Mouse (Mus musculus) layer of hippocampus, adult 2 months (tissue): ENCODE results near the gene Gm45021. TPM values are rescaled to one million over a fixed set of nuclear protein-coding genes. Genes with fewer than 3 reads are reported as not detected.

Source experiments
- DNase-seq, 2 experiments: peaks; one replicate each; pipeline ENCODE4 v3.0.0; 2022; ENCODE audit warnings: low spot score in 2 of 2
- H3K27ac ChIP-seq: fragments of 200-600 bp; 2 replicates; pipeline ENCODE4 v1.8.1; 2022
- H3K4me3 ChIP-seq: fragments of 200-600 bp; 2 replicates; pipeline ENCODE4 v1.8.1; 2022; ENCODE audit warnings: mild to moderate bottlenecking
- CTCF ChIP-seq: fragments of 200-600 bp; conservative IDR thresholded peaks from 2 replicates; pipeline ENCODE4 v1.8.1; 2022; ENCODE audit warnings: antibody characterized with exemption, mild to moderate bottlenecking, moderate library complexity
- total RNA-seq, 2 experiments: library from RNA; stranded (reverse); gene quantifications; 2 replicates each; pipeline ENCODE4 v1.2.3; 2021

Gm45021 gene
- total RNA-seq, 2 experiments from 2014 or later = not detected

DNA sequence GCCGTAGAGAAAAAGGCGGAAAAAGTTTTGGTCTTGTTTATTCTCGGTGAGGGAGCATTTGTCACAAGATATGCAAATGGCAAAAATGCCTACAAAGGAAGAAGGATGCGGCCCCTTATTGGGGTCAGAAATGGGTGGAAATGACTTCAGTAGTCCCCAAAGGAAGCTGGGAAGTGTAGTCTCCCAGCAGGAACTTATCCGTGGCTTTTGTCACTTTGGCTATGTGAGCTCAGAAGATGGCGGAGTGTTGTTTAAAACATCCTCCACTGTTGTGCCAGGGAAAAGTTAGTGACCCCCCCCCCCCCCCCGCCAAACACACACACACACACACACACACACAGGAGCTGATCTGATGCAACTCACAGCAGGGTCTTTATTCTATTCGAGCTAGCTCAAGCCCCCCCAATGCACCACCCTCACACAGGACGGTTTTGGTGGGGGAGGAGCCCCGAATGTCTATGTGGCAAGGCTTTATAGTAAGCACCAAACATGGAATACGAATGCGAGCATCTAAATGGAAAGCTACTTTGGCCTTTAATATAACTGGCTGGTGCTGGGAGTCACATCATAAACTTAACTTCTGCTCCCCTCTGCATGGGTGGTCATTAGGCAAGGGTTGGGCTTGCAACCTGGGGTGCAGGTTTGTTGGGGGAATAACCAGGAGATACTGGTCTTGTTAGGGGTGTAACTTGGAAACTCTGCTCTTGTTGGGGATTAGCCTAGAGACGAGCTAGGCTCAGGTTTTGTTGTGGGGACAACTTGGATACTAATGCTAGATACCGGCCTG lies 34.1 kb upstream of the Gm45021 start:
- TF ChIP-seq CTCF = no peak
- peak; percentile 61 to 84 for DNase-seq
- Histone ChIP-seq H3K27ac (peak overlapping the region; percentile 100), H3K4me3 (peak overlapping the region; percentile 84)

DNA sequence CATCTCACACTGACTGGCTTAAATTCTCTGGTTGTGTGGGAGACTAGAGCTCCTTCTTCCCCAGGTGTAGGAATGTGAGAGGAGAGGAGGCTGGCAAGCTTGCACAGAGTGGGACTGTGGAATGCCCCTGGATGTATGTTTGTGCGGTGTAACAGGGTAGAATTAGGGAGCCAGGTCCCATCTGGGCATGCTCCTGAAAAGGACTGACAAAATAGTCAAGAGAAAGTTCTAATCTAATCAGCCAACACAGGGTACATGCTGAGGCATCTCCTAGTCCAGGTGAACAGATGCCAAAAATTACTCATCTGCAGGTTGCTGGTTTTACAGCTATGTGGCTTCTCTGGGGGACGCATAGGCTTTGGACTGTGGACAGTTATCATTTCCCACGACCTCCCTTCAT lies 33.5 kb upstream of the Gm45021 start:
- no peak overlapping the region; the same call in 1 of the 2 replicates for H3K4me3 ChIP-seq
- DNase-seq = no peak
- no peak overlapping the region; the same call in 1 of the 2 replicates for H3K27ac ChIP-seq
- TF ChIP-seq CTCF = no peak

DNA sequence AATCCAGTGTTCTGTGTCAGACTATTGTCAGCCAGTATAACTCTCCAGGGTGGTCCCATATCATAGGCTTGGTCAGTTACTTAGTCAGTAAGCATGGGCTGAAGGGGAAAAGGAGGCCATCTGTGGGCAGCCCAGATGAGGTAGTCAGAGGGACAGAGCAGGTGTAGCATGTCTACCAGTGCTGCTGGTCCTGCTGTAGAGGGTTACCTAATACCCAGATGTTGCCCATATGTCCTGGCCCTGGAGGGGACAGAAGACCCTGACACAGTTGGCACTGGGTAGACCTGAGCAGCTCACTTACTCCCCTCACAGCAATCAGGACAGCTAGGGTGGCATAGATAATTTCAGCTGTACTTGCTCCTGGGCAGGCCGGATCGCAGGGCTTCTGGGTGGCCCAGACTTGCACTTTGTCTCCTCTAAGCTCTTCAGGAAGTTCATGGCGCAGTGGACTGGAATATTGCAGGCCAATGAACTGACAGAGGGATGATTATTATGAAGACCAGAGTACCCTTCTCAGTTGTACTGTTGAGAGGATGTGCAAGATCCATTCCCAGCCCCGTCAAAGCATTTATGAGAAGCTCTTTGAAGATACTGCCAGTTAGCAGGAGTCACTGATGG lies 23.6 kb upstream of the Gm45021 start:
- no peak overlapping the region for H3K4me3 ChIP-seq
- DNase-seq = no peak
- H3K27ac ChIP-seq = no peak overlapping the region
- TF ChIP-seq CTCF = no peak

DNA sequence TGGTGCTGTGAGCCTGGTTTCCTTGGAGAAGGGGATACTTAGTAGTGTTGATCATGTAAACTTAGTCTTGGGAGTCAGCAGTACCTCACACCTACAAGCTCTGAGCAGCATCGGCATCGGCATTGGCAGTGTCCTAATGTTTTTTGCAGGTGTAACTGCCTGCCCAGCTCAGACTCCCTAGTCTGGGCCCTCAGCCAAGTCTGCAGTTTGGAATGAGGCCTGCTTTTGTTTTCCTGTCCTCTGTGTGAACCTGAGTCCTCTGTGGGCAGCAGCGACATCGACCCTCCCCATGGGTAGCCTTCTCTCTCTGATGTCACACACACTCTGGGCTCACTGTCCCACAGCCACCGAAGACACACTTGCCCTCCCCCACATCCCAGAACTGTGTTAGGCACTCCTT lies 23.1 kb upstream of the Gm45021 start:
- H3K4me3 ChIP-seq = no peak overlapping the region
- DNase-seq = no peak
- no peak for TF ChIP-seq CTCF
- H3K27ac ChIP-seq = no peak overlapping the region

DNA sequence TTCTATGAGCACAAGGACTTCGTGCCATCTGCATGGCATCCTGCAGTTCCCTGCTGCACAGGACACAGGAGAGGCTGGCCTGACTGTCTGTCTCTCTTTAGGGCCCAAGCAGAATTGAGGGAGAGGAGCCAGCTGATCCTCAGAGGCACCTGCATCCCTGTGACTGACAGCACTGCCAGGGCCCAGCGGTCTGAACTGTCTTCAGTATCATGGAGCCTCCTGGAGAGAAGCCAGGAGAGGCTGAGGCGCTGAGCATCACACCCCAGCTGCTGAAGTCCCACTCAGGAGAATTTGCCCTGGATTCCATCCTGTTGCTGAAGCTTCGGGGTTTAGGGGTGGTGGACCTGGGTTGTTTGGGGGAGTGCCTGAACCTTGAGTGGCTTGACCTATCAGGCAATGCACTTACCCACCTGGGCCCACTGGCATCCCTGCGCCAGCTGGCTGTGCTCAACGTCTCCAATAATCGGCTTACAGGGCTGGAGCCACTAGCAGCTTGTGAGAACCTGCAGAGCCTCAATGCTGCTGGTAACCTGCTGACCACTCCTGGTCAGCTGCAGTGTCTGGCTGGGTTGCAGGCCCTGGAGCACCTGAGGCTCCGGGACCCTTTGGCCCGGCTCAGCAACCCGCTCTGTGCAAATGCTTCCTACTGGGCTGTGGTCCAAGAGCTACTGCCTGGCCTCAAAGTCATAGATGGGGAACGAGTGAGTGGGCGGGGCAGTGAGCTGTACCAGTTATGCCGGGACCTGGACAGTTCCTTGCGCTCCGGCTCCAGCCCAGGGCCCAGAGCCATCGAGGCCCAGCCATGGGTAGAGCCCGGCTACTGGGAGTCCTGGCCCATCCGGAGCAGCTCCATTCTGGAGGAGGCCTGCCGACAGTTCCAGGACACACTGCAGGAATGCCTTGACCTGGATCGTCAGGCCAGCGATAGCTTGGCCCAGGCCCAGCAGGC lies 21.1 kb upstream of the Gm45021 start:
- Histone ChIP-seq H3K4me3 (no peak overlapping the region), H3K27ac (peak overlapping the region; percentile 3; the same call in 1 of the 2 replicates)
- TF ChIP-seq CTCF = no peak
- DNase-seq = no peak

DNA sequence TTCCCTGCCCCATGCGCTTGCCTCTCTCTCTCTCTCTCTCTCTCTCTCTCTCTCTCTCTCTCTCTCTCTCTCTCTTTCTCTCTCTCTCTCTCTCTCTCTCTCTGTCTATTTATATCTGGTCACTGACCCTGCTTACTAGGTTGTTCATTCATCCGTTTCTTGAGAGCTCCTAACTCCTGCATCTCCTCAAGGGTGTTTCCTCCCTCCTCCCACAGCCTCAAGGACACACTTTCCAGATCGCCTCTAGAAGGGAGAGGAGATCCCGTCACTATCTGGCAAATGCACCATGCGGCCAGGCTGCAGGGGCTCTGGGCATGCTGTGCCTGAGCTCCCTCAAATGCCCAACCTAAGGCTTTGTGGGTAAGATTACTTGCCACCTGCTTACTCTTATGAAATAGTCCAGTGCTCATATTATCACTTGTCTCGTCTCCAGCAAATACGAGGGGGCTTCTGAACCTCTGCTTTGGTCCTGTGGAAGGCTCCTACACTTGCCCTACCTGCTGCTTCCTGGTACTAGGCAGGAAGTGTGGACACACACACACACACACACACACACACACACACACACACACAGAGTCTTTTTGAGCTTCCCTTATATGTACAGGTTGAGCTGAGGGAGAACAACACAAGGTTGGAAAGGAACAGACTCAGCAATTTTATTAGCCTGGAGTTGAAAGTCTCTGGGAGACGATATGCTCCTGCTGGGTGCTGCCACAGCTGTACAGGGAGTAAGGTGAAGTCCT lies 20.2 kb upstream of the Gm45021 start:
- Histone ChIP-seq H3K4me3 (no peak overlapping the region), H3K27ac (no peak overlapping the region)
- DNase-seq = no peak
- TF ChIP-seq CTCF = no peak

DNA sequence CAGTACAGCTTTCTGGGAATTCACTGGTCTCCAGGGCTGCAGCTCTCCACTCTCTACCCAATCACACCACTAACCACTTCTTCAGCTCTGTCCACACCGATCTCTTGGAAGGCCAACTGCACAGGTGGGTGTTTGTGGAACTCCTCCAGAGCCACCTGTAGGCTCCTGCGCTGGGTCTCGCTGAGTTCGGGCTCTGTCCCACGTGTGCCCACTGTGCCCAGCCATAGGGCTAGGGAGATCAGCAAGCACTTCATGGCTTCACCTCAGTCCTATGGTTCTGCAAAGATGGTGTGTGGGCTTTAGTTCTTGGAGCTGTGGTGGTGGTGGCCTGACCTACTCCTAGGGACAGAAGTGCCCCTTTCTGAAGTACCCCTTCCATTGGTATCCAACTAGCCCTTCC lies 17.4 kb upstream of the Gm45021 start:
- no peak for DNase-seq
- no peak for TF ChIP-seq CTCF
- peak overlapping the region; percentile 13; the same call in 1 of the 2 replicates for H3K4me3 ChIP-seq
- peak overlapping the region; percentile 59; the same call in 1 of the 2 replicates for H3K27ac ChIP-seq

GRCm38 (mm10) chr6:48572572-48573061 lies 16.8 kb upstream of the Gm45021 start, which contains the start of gene Rarres2:
Rarres2 (minus strand) TSS chr6:48572789.
- no peak for TF ChIP-seq CTCF
- no peak for DNase-seq
- Histone ChIP-seq H3K4me3 (peak within 1 kb of the TSS; percentile 13; the same call in 1 of the 2 replicates), H3K27ac (peak within 1 kb of the TSS; percentile 59; the same call in 1 of the 2 replicates)

- DNase-seq = no peak
- no peak for TF ChIP-seq CTCF
These were observed 16.1 kb upstream of the Gm45021 start for GRCm38 (mm10) chr6:48573280-48573679.

DNA sequence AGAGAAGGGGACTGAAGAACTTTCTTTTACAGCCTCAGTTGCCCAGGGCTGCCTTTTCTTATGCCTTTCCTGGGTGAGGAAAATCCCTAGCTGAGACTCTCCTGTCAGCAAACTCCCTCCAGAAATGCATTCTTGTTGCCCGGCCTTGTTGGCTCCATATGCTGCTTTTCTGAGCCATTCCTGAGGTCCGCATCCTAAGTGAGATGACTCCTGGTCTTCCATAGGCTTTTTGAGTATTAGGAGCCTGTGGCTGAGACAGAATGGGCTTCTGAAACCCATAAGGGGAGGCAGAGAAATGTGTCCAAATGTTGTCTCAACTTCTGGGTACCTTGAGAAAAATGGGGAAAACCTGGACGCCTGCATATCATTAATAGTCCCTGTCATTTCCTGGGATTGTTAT lies 15.4 kb upstream of the Gm45021 start:
- no peak for DNase-seq
- Histone ChIP-seq H3K27ac (no peak overlapping the region), H3K4me3 (no peak overlapping the region)
- TF ChIP-seq CTCF = no peak

More at GRCm38 (mm10) chr6:48573280-48573679, 16.1 kb upstream of the Gm45021 start:
- Histone ChIP-seq H3K4me3 (no peak overlapping the region), H3K27ac (no peak overlapping the region)

DNA sequence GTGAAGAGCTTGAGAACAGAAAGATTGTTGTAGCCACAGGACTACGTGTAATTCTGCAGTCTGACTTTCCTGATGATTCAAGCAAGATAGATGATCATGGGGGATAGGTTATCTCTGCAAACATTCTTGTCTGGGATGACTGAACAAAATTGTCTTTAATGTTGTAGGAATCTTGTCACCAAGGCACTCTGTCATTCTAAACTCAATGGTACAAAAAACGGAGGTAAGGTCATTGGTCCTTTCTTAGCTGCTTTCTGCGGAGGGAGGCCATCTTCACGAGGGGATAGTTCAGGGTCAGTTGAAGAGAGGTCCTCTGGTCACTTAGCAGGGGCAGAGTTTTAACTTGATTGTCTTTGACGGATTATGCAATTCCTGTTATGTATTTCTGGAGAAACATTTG lies 10.7 kb upstream of the Gm45021 start:
- DNase-seq = no peak
- no peak for TF ChIP-seq CTCF
- Histone ChIP-seq H3K27ac (peak overlapping the region; percentile 12; the same call in 1 of the 2 replicates), H3K4me3 (no peak overlapping the region)

DNA sequence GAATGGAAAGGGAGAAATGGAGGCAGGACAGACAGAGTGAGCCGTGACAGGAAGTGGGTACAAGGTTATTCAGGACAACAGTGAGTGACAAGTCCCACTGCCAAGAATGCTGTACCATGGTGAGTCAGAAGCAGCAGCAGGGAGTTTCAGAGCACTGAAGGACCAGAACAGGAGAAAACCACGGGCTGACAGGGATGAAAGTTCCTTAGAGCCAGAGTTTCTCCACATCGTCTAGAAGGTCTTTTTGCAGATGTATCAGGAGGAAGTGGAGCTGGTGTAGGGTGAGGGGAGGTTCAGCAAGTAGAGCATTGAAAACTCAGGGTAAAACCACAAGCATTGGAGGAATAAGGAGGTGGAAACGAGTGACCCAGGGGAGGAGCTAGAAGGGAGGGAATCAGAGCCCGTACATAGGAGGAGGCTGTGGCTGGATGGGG lies 10.2 kb upstream of the Gm45021 start:
- Histone ChIP-seq H3K4me3 (no peak overlapping the region), H3K27ac (peak overlapping the region; percentile 12; the same call in 1 of the 2 replicates)
- no peak for TF ChIP-seq CTCF
- no peak for DNase-seq
